Mouse (Mus musculus) heart, postnatal 36 days (tissue): ENCODE data around the gene Eprs. TPM values are rescaled to one million over a fixed set of nuclear protein-coding genes. Genes with fewer than 3 reads are reported as not detected.
A peak's percentile ranks its signal among the peaks of the same experiment; 100 is the strongest.

Experiments used
- DNase-seq, 2 experiments: peaks; one replicate each; pipeline ENCODE4 v3.0.0; 2021 to 2022
- intact Hi-C: fragments of 180-260 bp; cut with DNase I; formaldehyde crosslinking; loops from one replicate; pipeline ENCODE4 v1.15.1; 2025
- total RNA-seq, 2 experiments: library from RNA; stranded (reverse); gene quantifications; 2 replicates each; pipeline ENCODE4 v1.2.3; 2021

The Eprs gene
- total RNA-seq, 2 experiments from 2014 or later: 78.7 to 85.3 TPM

DNA sequence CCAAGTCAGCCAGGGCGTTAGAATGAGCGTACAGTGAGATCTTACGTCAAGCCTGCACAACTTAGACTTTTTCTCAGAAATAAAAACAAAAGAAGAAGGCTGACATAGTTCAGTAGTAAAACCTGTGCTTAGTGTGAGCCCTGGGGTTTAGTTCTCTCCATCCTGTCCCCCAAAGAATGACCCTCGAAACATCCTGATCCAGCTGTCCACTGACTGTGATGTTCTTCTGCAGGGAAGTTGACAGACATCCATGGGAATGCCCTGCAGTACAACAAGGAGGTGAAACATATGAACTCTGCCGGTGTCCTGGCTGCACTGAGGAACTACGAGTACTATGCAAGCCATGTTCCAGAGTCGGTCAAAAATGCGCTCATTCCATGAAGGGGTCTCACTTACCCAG lies 6.6 kb upstream of the Eprs start:
- DNase-seq: no peak
- intact Hi-C loops: no loop called here

DNA sequence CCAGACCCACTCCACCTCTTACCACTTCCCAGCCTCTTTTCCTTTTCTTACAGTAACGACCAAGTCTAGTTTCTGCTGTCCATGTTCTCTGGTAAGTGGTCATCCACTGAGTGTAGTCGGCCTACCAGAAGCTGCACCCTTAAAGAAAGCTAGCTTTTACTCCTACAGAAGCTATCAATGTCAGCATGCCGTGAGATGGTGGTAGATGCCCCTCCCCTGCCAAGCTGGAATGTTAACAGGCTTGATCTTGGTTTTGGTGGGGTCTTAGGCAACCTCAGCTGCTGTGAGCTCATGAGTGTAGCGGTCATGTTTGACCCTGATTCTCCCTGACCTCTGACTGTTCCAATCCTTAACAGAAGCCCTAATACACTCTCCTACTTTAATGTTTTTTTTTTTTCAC lies 4.6 kb upstream of the Eprs start:
- DNase-seq: no peak
- intact Hi-C loops: no loop called here

DNA sequence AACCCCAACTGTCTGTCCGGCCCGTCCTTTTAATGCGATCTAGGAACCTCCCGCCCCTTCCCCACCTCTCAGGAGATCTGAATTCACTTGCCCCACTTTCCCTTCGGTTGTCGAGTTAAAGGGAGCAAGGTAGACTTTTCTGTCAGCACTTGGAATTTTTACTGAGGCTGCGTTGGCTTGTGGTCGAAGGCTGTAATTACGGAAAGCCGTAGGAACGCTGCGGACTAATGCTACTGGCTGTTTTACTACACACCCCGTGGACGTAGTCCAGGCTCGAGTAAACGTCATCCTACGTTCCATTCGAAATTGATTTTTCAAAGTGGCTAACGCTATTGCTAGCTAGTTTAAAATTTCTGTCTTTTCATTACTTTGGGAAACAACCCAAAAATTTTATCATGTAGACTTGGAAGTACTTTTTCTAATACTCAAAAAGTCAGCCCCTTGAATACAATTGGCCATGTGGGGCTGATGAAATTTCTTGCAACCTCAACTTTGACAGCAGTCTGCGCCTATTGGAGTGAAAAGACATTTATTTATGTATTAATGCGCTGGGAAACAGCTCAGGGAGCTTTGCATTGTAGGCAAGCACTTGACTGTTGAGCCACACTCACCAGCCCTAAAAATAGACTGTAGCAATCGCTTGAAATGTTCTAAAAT lies 810 bp downstream of the Eprs start:
- intact Hi-C loops: loop anchor here (2.0 kb wide), 1 partner anchor 35 kb away; the partner anchor contains the start of gene Iars2
- DNase-seq: peak; percentile 32 to 36

DNA sequence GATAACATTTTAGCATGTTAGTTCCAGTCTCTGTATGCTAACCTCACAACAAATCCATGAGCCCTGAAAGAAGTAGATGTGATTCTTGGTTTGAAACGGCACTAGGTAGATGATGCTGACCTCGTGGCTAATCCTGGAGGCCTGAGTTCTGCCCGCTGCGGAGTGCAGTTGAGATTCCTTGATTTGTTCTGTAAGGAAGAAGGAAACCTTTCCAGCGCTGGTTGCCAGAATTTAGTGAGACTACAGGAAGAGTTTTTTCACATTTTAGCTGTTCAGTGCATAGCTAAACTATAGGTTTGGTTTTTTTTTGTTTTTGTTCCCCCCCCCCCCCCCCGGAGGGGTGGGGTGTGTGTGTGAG lies 1.3 kb downstream of the Eprs start:
- intact Hi-C loops: no loop called here

DNA sequence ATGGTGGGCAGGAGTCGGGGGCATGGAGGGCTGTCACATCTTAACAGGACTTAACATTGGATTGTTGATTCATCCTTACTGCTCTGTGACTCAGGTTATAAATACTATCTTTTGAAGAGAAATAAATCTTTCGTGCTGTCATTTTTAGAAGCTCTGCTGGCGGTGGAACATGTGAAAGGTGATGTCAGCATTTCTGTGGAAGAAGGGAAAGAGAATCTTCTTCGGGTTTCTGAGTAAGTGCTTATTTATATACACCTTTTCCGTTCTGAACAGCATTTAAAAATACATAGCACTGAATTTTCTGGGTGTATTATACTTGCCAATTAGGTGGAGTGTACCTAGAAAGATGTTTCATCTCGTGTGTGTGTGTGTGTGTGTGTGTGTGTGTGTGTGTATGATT lies 4.5 kb downstream of the Eprs start:
- DNase-seq: no peak
- intact Hi-C loops: no loop called here

More for the DNA sequence above, 1.3 kb downstream of the Eprs start:
- no peak for DNase-seq

DNA sequence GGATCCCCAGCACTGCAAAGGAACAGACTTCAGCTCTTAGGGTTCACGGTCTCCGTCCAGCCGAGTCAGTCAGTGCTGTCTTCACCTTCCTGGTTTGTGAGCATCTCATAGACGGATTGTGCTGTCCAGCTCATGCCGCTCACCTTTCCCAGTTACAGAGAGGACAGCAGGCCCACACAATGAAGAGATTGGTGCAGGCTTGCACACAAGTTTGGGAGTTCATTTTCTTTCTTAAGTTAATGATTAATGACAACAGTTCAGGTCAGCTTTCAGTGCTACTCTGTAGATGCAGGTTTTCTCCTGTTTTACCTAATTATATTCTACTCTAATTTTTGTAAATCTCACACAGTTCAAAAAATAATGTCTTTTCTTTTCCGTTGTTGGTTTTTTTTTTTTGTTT lies 7.1 kb downstream of the Eprs start:
- intact Hi-C loops: no loop called here
- DNase-seq: no peak

DNA sequence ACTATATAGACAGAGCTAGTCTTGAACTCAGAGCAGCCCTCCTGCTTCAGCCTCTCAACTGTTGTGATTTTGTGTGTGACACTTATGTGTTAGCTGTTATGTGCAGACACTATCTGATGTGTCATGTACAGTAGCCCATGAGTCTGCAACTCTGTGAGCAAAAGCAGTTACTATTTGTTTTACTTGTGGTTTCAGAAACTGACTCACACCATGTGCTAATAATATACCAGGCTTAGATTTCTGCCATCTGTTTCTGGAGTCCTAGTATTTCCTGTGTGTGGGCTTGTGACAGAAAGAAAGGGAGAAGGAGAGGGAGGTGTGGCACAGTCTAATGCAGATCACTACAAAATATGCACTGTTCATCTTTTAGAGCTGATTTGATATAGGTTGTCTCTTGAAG lies 13.5 kb downstream of the Eprs start:
- DNase-seq: no peak
- intact Hi-C loops: no loop called here

DNA sequence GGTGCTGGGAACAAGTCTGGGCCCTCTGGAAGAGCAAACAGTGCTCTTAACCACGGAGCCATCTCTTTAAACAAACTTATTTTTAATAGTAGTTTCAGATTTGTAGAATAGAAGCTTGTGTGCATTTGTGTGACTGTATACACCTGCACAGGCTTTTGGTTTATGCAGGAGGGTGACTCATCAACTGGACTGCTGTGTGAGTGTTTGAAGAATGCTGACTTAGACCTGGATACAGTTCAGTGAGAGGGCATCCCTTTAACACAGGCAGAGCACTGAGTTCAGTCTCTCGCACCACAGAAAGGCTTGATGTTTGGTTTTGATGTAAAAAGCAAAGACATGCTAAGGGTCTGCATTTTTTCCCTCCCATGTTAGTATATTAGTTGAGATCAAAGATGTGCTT lies 14.6 kb downstream of the Eprs start:
- intact Hi-C loops: no loop called here
- no peak for DNase-seq

DNA sequence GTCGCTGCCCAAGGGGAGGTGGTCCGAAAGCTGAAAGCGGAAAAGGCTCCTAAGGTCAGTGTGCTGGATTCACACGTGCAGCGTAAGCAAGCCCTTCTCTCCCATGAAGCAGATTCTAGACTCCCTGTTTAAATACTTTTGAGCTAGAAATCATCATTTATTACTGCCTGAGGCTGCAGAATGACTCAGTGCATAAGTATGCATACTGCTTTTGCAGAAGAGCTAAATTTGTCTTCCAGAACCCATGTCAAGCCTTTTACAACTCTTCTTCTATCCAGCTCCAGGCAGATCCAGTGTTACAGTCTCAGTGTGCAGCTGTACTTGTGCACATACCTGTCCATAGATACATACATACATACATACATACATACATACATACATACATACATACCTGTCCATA lies 38.8 kb downstream of the Eprs start:
- no peak for DNase-seq
- intact Hi-C loops: no loop called here

DNA sequence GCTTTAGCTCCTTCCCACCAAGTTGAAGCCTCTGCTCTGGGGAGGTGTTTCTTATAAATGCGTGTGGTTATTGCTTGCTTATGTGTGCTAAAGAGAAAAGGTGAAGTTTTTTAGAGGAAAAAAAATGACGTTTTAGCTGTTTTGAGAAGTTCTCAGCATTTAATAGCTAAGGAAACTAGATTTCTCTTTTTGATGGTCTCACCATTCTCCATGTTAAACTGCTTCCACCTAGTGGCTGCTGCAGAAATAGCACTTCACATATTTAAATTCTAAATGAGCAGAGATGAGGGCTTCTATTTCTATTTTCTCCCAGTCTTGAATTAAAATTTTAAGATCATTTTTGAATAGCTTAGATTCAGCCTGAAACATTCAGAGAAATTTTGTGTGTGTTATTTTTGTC lies 41.2 kb downstream of the Eprs start:
- intact Hi-C loops: no loop called here

DNA sequence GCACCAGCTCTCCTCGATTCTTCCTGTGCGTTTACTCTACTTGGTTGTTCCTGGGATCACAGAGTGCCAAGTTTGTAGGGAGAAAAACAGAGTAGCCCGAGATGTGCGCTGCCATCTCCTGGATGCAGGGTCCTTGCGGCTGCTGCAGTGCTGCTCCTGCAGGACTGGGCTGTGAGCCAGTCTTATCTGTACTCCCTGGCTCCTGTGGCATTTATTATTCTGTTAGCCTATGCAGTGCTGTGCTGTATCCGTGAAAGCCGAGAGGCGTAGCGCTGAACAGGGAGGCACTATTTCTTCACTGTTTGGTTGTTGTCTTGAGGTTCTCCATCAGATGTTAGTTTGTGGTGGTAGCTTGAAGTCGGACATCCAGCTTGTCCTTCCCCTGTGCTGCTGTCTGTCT lies 43.1 kb downstream of the Eprs start:
- no peak for DNase-seq
- intact Hi-C loops: loop anchor here (5.0 kb wide), 2 partner anchors 84 to 96 kb away; no protein-coding TSS in a partner anchor

More for the DNA sequence above, 41.2 kb downstream of the Eprs start:
- DNase-seq: no peak

DNA sequence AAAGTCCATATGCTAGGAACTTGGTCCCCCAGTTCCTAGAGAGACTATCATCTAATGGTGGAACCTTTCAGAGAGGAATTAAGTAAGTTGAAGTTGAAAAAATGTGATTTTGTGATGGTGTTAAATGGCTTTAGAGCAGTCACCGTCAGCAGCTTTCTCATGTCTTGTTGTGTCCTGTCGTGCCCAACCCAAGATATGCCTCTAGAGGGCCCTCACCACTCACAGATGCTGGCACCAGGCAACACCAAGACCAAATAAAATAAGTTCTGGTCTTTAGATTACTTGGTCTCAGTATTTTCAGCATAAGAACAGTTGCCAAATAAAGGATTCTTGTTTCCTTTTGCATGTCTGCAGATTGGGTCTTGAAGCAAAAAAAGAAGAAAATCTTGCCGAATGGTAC lies 47.0 kb downstream of the Eprs start:
- DNase-seq: no peak
- intact Hi-C loops: loop anchor here (5.0 kb wide), 2 partner anchors 88 to 92 kb away; no protein-coding TSS in a partner anchor

DNA sequence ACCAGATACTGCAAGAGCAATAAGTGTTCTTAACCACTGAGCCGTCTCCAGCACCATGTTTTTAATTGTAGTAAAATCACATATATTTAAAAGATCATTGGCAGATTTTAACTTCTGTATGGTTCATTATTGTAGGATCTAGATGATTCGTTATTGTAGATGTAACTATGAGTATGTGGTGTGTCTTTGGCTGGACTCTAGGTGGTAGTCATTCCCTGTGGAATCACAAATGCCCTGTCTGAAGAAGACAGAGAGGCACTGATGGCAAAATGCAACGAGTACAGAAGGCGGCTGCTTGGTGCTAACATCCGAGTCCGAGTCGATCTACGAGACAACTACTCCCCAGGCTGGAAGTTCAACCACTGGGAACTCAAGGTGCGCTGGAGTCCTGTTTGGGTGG lies 55.2 kb downstream of the Eprs start:
- intact Hi-C loops: no loop called here
- no peak for DNase-seq

DNA sequence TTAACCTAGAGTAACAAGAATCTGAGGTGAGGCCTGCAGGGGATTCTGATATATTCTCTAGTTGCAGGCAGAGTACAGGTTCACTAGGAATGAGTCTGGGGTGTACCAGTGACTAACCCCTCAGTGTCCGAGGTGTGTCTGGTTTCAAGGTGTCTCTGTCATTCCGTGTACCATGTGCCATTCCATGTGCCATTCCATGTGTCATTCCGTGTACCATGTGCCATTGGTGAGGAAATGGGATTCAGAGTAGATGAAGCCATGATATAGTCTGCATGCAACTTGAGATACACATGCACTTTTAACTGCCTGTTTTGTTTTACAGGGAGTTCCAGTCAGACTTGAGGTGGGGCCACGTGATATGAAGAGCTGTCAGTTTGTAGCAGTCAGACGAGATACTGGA lies 57.0 kb downstream of the Eprs start:
- intact Hi-C loops: no loop called here
- no peak for DNase-seq

DNA sequence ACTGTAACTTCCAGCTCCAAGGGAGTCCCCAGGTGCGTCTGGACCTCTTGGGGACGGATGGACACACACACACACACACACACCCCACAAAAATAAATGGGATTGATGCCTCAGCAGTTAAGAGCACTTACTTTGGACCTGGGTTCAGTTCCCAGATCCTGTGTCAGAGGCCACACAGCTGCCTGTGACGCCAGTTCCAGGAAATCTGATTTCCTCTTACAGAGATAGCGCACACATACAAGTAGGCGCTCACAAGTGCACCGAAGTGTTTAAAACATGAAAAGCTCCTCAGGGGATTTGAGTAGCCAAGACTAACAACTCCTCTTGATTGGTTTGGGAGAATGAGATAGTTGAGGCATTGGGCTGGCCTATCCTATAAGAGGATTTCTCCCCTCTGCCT lies 57.9 kb downstream of the Eprs start:
- DNase-seq: no peak
- intact Hi-C loops: no loop called here

DNA sequence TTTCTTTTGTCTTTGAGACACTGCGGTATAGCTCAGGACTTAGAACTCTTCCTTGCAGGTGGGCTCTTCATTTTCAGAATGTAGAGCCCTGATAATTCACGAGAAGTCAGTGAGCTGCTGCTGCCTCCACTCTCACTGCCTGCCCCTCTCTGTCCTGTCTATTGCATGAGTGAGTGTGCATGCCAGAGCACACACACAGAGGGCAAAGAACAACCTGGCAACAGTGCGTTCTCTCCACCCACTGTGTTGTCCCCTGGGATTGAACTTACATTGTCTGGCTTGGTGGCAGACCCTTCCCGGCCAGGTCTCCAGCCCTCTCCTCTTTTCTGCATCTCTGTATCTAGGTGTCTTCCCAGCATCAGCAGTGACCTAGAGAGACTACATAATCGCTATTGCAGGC lies 63.7 kb downstream of the Eprs start:
- intact Hi-C loops: no loop called here
- DNase-seq: no peak

DNA sequence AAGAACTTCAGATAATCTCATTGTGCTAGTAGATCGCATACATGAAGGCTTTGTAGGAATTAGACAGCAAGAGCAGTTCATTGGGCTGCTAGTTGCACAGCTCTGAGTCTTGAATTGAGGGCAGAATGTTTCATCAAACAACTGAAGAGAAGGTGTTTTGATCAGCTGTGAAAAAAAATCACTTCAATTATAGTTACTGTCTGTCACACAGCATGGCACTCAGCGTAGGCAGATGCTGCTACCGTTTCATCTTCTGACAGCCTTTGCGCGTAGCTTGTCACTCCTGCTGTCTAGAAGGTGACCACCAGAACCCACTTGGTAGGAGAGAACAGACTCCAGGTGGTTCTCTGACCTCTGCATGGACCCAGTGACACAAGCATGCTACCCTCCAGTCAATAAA lies 67.6 kb downstream of the Eprs start:
- intact Hi-C loops: no loop called here
- no peak for DNase-seq

DNA sequence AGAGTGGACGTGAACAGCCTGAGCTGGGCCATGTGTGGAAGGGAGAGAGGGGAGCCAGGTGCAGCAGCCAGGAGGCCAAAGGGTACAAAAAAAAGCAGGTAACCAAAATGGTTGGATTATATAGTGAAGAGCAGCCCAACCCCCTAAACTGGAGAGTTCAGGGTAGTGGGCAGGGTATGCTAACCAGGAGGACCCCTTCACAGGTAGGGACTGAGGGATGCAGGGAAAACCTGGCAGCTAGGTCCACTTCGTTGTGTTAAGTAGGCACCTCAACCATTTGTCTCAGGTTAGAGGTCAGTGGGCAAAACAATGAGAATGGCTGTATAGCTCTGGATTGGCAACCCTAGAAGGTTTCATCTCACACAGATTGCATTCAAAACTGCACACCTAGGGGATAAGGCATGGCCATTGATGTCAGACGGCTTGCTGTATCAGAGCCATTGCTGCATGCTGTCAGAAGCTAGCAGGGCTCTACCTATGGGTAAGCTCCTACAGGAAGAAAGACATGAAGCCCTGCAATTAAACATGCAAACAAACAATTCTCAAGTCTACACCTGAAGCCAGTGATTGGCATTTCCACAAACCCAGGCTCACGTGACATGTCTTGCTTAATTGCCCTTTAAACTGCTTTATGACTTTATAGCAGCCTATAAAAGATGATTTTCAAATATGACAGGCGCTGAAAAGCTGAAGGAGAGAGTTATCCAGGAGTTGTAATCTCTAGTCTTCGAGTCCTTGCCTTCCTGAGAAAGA lies 68.6 kb downstream of the Eprs start:
- intact Hi-C loops: no loop called here
- DNase-seq: no peak

DNA sequence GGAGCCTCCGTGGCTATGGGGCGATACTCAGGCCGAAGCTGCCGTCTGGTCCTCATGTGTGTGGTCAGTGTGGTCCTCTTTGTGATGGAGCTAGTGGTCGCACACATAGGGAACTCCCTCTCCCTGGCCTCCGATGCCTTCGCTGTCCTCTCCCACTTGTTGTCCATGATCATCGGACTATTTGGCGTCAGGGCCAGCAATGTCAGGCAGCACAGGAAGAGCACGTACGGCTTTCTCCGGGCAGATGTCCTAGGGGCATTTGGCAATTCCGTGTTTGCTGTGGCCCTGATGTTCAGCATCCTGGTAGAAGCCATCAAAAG lies 69.1 kb downstream of the Eprs start:
- intact Hi-C loops: no loop called here

DNA sequence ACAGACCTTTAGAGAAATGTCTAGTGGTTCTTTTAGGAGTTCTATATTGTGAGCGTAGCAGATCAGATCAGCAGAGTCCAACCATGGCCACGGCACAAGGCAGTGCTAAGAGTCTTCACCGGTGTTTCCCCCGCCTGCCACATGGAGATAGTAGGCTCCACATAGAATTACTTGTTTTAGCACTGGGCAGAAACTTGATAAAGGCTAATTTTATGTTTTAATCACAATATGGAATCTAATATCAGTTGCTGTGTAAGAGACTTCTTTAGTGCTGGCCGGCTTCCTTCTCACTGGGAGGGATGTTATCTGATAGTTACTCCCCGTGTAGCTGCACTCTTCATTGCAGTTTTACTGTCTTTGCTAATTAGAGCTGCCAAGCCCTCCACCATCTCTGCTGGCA lies 70.3 kb downstream of the Eprs start:
- no peak for DNase-seq
- intact Hi-C loops: no loop called here

More for the DNA sequence above, 69.1 kb downstream of the Eprs start:
- DNase-seq: no peak

DNA sequence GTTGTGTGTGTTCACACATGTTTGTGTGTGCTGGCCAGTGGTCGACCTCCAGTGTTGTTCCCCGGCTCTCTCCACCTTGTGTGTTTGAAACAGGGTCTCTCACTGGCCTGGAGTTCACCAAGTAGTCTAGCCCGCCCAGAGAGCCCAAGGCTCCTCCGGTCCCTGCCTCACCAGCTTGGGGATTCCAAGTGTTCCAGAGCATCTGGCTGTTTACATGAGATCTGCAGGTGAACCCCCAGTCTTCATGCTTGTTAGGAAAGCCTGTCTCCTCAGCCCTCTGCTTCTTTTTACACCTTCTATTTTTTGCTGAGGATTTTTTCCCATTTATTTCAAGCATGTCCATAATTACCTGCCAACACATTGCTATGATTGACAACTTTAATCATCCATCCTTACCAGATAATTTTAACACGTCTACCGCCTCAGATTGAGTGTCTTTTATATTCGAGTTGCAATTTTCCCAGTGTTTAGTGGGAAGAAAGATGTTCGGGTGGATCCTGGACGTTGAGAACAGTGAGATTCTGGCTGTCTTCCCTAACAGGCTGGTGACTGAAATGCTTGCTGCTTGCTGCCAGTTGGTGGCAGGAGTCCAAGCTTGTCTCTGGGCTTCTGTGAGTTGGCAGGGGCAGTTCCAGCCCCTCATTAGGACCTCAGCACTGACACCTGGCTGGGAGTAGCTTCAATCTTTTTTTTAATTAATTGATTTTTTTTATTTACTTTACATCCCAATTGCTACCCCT lies 76.2 kb downstream of the Eprs start:
- DNase-seq: peak; percentile 12 to 22
- intact Hi-C loops: no loop called here
